Mouse (Mus musculus): Measurements from ENCODE around the gene Sod1. TPM values are rescaled to one million over a fixed set of nuclear protein-coding genes. Genes with fewer than 3 reads are reported as not detected.

Gene Sod1
- total and polyA plus RNA-seq, 3 experiments = 532 to 1,226 (median 634) TPM

- DNase-seq (ENCODE audit: extremely low read depth) = no peak
- Histone ChIP-seq H3K4me1 (ENCODE audit: control insufficient read depth in 1 of 2, insufficient read depth in 2 of 2) (no peaks in the 10 kb centered on the region), H3K9me3 (replicated peaks; ENCODE audit: low read length) (no peaks in the 10 kb centered on the region), H3K27me3 (replicated peaks) (no peaks in the 10 kb centered on the region), H3K9ac (ENCODE audit: insufficient read depth, low read depth) (no peak overlapping the region), H3K27ac (ENCODE audit: insufficient read depth, low read depth) (no peak overlapping the region), H3K79me2 (replicated peaks; ENCODE audit: control insufficient read depth, extremely low read depth, insufficient read depth, poor library complexity, severe bottlenecking) (no peaks in the 10 kb centered on the region), H3K4me2 (ENCODE audit: insufficient read depth, low read depth, poor library complexity, severe bottlenecking) (no peak overlapping the region), H3K36me3 (replicated peaks in 1 of 2; ENCODE audit: control insufficient read depth in 1 of 2, insufficient read depth in 1 of 2, low read length in 1 of 2) (peaks cover 32 to 89% of the 10 kb centered on the region in 2 experiments), H3K4me3 (replicated peaks in 1 of 3; ENCODE audit: low read depth in 2 of 3, low read length in 2 of 3, poor library complexity in 1 of 3) (no peak overlapping the region)
- TF ChIP-seq TCF12 (IDR thresholded peaks at IDR 0.05; ENCODE audit: low read depth, low read length) (no peak), ZNF384 (IDR thresholded peaks at IDR 0.05; ENCODE audit: low read depth, low read length) (no peak), E2F4 (IDR thresholded peaks at IDR 0.05; ENCODE audit: insufficient replicate concordance, low read depth, low read length) (no peak), JUND (conservative IDR thresholded peaks at IDR 0.05; ENCODE audit: low read depth, low read length) (no peak), POLR2AphosphoS2 (IDR thresholded peaks at IDR 0.05; ENCODE audit: low read depth, low read length) (no peak), USF2 (conservative IDR thresholded peaks at IDR 0.05; ENCODE audit: low read depth, low read length) (no peak), HCFC1 (IDR thresholded peaks at IDR 0.05; ENCODE audit: low read depth, low read length) (no peak), ZMIZ1 (IDR thresholded peaks at IDR 0.05; ENCODE audit: low read depth, low read length) (no peak), CTCF (conservative IDR thresholded peaks at IDR 0.05 in 1 of 2, IDR thresholded peaks at IDR 0.05 in 1 of 2; ENCODE audit: low read depth in 2 of 2, low read length in 2 of 2) (no peak), CHD2 (IDR thresholded peaks at IDR 0.05; ENCODE audit: low read length) (no peak), ETS1 (conservative IDR thresholded peaks at IDR 0.05; ENCODE audit: low read depth, low read length) (no peak), RCOR1 (conservative IDR thresholded peaks at IDR 0.05; ENCODE audit: low read depth, low read length) (no peak), GABPA (IDR thresholded peaks at IDR 0.05; ENCODE audit: insufficient replicate concordance, low read depth, low read length) (no peak), TBP (conservative IDR thresholded peaks at IDR 0.05; ENCODE audit: low read depth, low read length) (no peak), CHD1 (IDR thresholded peaks at IDR 0.05; ENCODE audit: low read depth, low read length) (no peak), NELFE (IDR thresholded peaks at IDR 0.05; ENCODE audit: low read depth, low read length) (no peak)
- in situ Hi-C loops (cut with MboI; ENCODE audit: low pct_ligation_motif_present, low pct_unique_long_range_greater_than_20kb, low sequenced_read_pairs) = no loop called here
- dilution Hi-C loops (cut with MboI; ENCODE audit: extremely low pct_ligation_motif_present, extremely low pct_unique_long_range_greater_than_20kb, low sequenced_read_pairs) = no loop called here
Observed at GRCm38 (mm10) chr16:90234617-90235016, 14.1 kb downstream of the Sod1 start.

- dilution Hi-C loops (cut with MboI; ENCODE audit: extremely low pct_ligation_motif_present, extremely low pct_unique_long_range_greater_than_20kb, low sequenced_read_pairs) (no loop called here), in situ Hi-C loops (cut with MboI; ENCODE audit: low pct_ligation_motif_present, low pct_unique_long_range_greater_than_20kb, low sequenced_read_pairs) (no loop called here)
- Histone ChIP-seq H3K9me3 (replicated peaks; ENCODE audit: low read length) (no peaks in the 10 kb centered on the region), H3K4me3 (replicated peaks in 1 of 3; ENCODE audit: low read depth in 2 of 3, low read length in 2 of 3, poor library complexity in 1 of 3) (no peak overlapping the region), H3K36me3 (replicated peaks in 1 of 2; ENCODE audit: control insufficient read depth in 1 of 2, insufficient read depth in 1 of 2, low read length in 1 of 2) (peaks cover 33 to 89% of the 10 kb centered on the region in 2 experiments), H3K4me2 (ENCODE audit: insufficient read depth, low read depth, poor library complexity, severe bottlenecking) (no peak overlapping the region), H3K27ac (ENCODE audit: insufficient read depth, low read depth) (no peak overlapping the region), H3K4me1 (ENCODE audit: control insufficient read depth in 1 of 2, insufficient read depth in 2 of 2) (no peaks in the 10 kb centered on the region), H3K27me3 (replicated peaks) (no peaks in the 10 kb centered on the region), H3K9ac (ENCODE audit: insufficient read depth, low read depth) (no peak overlapping the region), H3K79me2 (replicated peaks; ENCODE audit: control insufficient read depth, extremely low read depth, insufficient read depth, poor library complexity, severe bottlenecking) (no peaks in the 10 kb centered on the region)
- DNase-seq (ENCODE audit: extremely low read depth) = no peak
- TF ChIP-seq USF1 (IDR thresholded peaks at IDR 0.05; ENCODE audit: low read depth, low read length) = no peak
- no peak for TF ChIP-seq CTCF (conservative IDR thresholded peaks at IDR 0.05 in 1 of 2, IDR thresholded peaks at IDR 0.05 in 1 of 2; ENCODE audit: low read depth in 2 of 2, low read length in 2 of 2)
- TF ChIP-seq ELF1 (IDR thresholded peaks at IDR 0.05; ENCODE audit: low read depth, low read length) = no peak
- no peak for TF ChIP-seq KAT2A (IDR thresholded peaks at IDR 0.05; ENCODE audit: insufficient replicate concordance, low read length)
Observed at GRCm38 (mm10) chr16:90235188-90235587, 14.6 kb downstream of the Sod1 start.
